Mouse (Mus musculus) heart, embryonic 12.5 days (tissue): ENCODE measurements at regions not wholly inside any gene's neighbourhood (a gene's known extent, or its start where the extent isn't known, plus 50 kb on each side); places are given as distances from the start of the nearest gene placed in this dataset.

Experiments
- ATAC-seq: fragments of 200-750 bp; cut with Nextera tagmentation; 2 replicates; pipeline ENCODE4 v1.8.0; 2017; ENCODE audit warnings: moderate TSS enrichment, moderate library complexity; ENCODE audit not compliant: insufficient number of reproducible peaks, low FRiP score
- H3K27ac ChIP-seq: fragments of 300-500 bp; sonication (generic); 2 replicates; pipeline ENCODE4 v1.5.1; 2016; ENCODE audit warnings: mild to moderate bottlenecking, moderate library complexity; ENCODE audit not compliant: poor library complexity, severe bottlenecking
- H3K27me3 ChIP-seq: fragments of 300-500 bp; sonication (generic); replicated peaks from 2 replicates; pipeline ENCODE4 v1.6.1; 2016; ENCODE audit warnings: mild to moderate bottlenecking, moderate library complexity
- H3K36me3 ChIP-seq: fragments of 300-500 bp; sonication (generic); 2 replicates; pipeline ENCODE4 v1.6.1; 2016; ENCODE audit warnings: mild to moderate bottlenecking, moderate library complexity
- H3K4me1 ChIP-seq: fragments of 300-500 bp; sonication (generic); replicated peaks from 2 replicates; pipeline ENCODE4 v1.6.1; 2016; ENCODE audit warnings: mild to moderate bottlenecking
- H3K4me2 ChIP-seq: fragments of 300-500 bp; sonication (generic); 2 replicates; pipeline ENCODE4 v1.6.1; 2016; ENCODE audit warnings: mild to moderate bottlenecking, moderate library complexity
- H3K4me3 ChIP-seq: fragments of 300-500 bp; sonication (generic); 2 replicates; pipeline ENCODE4 v1.5.1; 2016; ENCODE audit warnings: mild to moderate bottlenecking
- H3K9ac ChIP-seq: fragments of 300-500 bp; sonication (generic); 2 replicates; pipeline ENCODE4 v1.6.1; 2016; ENCODE audit warnings: mild to moderate bottlenecking, moderate library complexity
- H3K9me3 ChIP-seq: fragments of 300-500 bp; sonication (generic); replicated peaks from 2 replicates; pipeline ENCODE4 v1.6.1; 2016; ENCODE audit warnings: mild to moderate bottlenecking, moderate library complexity
- WGBS: fragments of 180-500 bp; shearing (Covaris S2); methylation state at CpG from one replicate; pipeline ENCODE4 v1.1.7; 2016; 5-methylcytosine and 5-hydroxymethylcytosine counted together

DNA sequence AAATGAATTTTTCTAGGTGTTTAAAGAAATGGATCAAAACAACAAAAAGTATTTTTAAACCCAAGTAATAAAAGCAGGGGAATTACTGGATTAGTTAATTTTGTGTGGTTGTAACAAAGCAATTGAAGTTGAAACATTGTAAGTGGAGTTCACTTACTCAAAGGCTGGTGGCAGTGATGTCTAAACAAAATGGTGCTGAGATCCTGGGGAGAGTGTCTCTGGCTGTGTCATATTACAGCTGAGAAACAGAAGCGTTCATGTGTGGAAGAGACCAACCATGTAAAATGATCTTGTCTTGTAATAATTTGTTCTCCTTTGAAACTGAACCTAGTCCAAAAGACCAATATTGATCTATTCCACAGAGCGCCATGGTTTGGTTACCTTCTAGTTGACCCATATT is 525.2 kb upstream of the Fbxo33 start:
- Histone ChIP-seq H3K4me1 (no peaks in the 10 kb centered on the region), H3K4me2 (no peak overlapping the region), H3K9ac (no peak overlapping the region), H3K4me3 (no peak overlapping the region), H3K27me3 (no peaks in the 10 kb centered on the region), H3K27ac (no peak overlapping the region), H3K36me3 (no peaks in the 10 kb centered on the region), H3K9me3 (no peaks in the 10 kb centered on the region)
- no peak for ATAC-seq
- 90% methylated on average over 2 of the region's 2 CpGs for WGBS

DNA sequence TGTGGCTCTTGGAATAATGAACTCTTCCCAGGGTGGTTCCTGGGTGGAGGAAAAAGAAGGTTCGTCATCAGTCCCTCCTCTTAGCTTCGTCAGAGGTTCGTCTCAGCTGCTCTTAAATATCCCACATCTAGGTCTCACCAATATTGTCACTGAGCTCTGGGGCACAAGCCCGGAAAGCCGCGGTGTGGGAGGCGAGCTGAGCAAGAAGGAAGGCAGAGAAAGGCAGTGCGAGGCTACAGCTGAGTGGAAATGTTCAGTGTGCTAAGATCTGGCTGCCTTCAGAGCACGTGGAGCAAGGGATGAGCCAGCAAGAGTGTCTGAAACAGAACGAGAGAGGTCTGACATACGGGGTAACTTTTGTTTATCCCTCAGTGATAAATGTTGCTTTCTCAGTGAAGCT is 523.7 kb upstream of the Fbxo33 start:
- H3K9me3 ChIP-seq: no peaks in the 10 kb centered on the region
- no peak overlapping the region for H3K27ac ChIP-seq
- H3K4me1 ChIP-seq: no peaks in the 10 kb centered on the region
- WGBS: 77% methylated on average over 11 of the region's 11 CpGs
- no peak overlapping the region for H3K4me3 ChIP-seq
- no peak for ATAC-seq
- H3K36me3 ChIP-seq: no peaks in the 10 kb centered on the region
- H3K9ac ChIP-seq: no peak overlapping the region
- H3K4me2 ChIP-seq: no peak overlapping the region
- no peaks in the 10 kb centered on the region for H3K27me3 ChIP-seq

DNA sequence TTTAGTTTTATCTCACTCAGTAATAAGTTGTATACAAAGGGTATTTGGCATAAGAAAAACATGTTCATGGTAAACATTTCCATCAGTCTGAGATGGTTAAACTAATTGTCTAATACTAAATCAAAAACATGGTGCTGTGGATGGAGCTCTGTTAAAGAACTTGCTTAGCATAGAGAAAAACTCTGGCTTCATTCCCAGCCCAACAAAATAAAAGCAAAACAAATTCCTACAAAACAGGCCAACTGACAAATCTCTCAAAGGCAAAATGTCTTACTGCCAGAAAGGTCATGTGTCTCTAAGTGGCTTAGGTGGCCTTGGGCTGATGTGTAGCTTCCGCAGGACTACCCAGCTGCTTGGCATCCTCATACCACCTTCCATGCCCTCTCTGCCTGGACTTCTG is 505.4 kb upstream of the Fbxo33 start:
- Histone ChIP-seq H3K27ac (no peak overlapping the region), H3K4me1 (no peaks in the 10 kb centered on the region), H3K9me3 (no peaks in the 10 kb centered on the region), H3K27me3 (no peaks in the 10 kb centered on the region), H3K9ac (no peak overlapping the region), H3K36me3 (no peaks in the 10 kb centered on the region), H3K4me2 (no peak overlapping the region), H3K4me3 (no peak overlapping the region)
- 91% methylated on average over 1 of the region's 1 CpGs for WGBS
- no peak for ATAC-seq

DNA sequence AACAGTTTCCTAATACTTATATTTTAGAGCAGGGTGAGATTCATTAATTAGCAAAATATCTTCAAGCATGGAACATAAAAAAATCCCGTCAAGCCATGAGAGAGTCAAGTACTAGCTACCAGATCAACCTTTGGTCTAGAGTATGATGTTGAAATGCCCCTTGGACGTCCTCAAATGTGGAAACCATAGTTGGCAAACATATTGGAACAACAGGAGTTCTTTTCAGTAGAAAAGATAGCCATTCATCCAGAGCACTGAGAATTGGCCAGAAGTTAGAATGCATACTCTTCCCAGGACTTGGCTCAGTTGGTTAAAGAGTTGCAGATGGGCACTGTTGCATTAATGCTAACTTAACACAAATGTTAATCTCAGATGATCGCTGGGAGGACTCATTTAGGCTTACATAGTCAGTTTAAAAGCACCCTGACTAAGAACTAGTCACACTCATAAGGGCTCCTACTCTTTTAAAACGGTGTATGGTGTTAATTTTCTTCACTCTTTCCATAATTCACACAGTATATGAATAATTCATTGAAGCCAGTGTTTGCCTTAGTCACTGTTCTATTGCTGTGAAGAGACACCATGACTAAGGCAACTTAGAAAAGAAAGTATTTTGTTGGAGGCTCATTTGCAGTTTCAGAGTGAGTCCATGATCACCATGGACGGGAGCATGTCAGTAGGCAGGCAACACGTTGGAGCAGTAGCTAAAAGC is 503.1 kb upstream of the Fbxo33 start:
- Histone ChIP-seq H3K4me2 (no peak overlapping the region), H3K4me1 (no peaks in the 10 kb centered on the region), H3K36me3 (no peaks in the 10 kb centered on the region), H3K27ac (no peak overlapping the region), H3K4me3 (no peak overlapping the region), H3K9me3 (no peaks in the 10 kb centered on the region), H3K27me3 (no peaks in the 10 kb centered on the region), H3K9ac (no peak overlapping the region)
- WGBS: 71% methylated on average over 6 of the region's 6 CpGs
- ATAC-seq: no peak

DNA sequence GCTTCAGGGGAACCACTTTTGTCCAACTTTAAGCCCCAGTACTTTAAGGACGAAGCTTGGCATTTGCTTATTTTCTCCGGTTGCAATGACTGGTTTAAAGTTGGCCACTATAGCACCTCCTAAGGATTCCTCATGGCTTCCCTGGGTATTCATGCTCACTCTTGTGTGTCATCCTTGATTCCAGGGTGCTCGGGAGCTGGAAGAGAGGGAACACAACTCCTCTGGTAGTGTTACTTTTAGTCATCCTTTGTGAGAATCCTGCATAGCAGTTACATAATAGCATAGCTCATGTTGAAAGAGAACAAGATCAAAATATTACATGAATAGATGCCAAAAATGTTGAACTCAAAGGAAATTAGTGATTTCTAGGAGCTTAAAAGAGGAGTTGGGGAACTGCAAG is 493.7 kb upstream of the Fbxo33 start:
- H3K4me3 ChIP-seq: no peak overlapping the region
- ATAC-seq: no peak
- no peaks in the 10 kb centered on the region for H3K9me3 ChIP-seq
- no peak overlapping the region for H3K27ac ChIP-seq
- no peak overlapping the region for H3K9ac ChIP-seq
- H3K36me3 ChIP-seq: no peaks in the 10 kb centered on the region
- 76% methylated on average over 3 of the region's 3 CpGs for whole genome bisulfite sequencing
- no peak overlapping the region for H3K4me2 ChIP-seq
- H3K4me1 ChIP-seq: no peaks in the 10 kb centered on the region
- no peaks in the 10 kb centered on the region for H3K27me3 ChIP-seq

DNA sequence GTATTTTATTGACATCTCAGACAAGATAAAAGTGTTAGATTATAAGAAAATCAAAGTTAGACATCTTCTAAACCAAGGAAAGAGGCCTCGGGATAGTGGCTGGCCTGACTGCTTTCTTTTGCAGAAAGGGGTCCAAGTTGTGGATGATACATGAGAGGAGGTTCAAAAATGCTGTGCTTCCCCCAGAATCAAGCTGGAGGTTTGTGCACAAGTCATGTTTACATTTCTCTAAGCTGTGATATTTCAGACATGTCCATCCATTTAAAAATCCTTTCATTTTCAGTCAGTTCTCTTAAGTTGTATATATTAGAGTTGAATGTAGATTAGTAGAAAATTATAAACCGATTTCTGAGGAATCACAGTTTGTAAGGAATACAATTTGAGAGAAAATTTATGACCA is 463.7 kb upstream of the Fbxo33 start:
- WGBS: 73% methylated on average over 2 of the region's 2 CpGs
- no peaks in the 10 kb centered on the region for H3K4me1 ChIP-seq

DNA sequence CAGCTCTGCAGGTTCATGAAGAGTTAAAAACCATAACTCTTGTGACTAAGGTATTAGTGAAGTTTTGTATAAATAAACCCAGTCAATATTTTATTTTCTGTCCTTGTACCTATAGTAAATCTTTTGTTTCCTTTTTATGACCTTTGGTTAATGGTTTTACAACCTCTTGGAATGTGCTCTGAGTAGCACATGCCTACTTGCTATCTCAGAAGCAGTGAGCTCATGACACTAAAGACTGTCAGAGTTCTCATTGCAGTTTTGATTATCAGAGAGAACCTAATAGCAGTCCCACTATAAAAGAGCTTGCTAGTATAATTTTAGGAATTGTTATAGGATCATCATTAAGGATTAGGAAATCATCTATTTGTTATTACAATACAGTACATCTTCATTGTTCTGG is 443.6 kb upstream of the Fbxo33 start:
- H3K4me2 ChIP-seq: no peak overlapping the region
- H3K9ac ChIP-seq: no peak overlapping the region
- H3K27ac ChIP-seq: no peak overlapping the region
- H3K36me3 ChIP-seq: no peaks in the 10 kb centered on the region
- H3K9me3 ChIP-seq: no peaks in the 10 kb centered on the region
- no peak for ATAC-seq
- no peaks in the 10 kb centered on the region for H3K27me3 ChIP-seq
- H3K4me3 ChIP-seq: no peak overlapping the region
- no peaks in the 10 kb centered on the region for H3K4me1 ChIP-seq

More for the DNA sequence above, 463.7 kb upstream of the Fbxo33 start:
- no peak overlapping the region for H3K4me2 ChIP-seq
- no peak overlapping the region for H3K9ac ChIP-seq
- ATAC-seq: no peak
- no peaks in the 10 kb centered on the region for H3K36me3 ChIP-seq
- H3K27me3 ChIP-seq: no peaks in the 10 kb centered on the region
- H3K27ac ChIP-seq: no peak overlapping the region
- no peaks in the 10 kb centered on the region for H3K9me3 ChIP-seq
- no peak overlapping the region for H3K4me3 ChIP-seq

DNA sequence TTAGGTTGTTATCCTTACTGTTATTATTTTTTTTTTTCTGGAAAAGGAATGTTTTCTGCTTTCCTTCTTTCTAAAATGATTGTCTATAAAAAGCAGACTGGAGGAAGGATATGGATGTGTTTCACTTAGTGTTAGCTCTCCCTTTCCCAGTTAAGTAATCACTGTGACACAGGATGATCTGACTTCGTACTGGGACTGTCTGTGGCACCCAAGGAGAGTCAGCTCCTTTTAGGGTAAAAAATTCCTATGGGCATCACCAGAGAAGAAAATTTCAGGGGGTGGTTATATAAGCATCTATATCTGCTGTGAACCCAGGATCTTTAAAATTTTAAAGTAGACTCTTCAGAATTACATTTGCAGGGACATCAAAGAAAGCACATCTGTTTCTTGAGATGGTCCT is 411.2 kb upstream of the Fbxo33 start:
- H3K4me3 ChIP-seq: no peak overlapping the region
- H3K36me3 ChIP-seq: no peaks in the 10 kb centered on the region
- no peaks in the 10 kb centered on the region for H3K4me1 ChIP-seq
- no peak overlapping the region for H3K27ac ChIP-seq
- H3K27me3 ChIP-seq: no peaks in the 10 kb centered on the region
- ATAC-seq: no peak
- no peak overlapping the region for H3K9ac ChIP-seq
- H3K9me3 ChIP-seq: no peaks in the 10 kb centered on the region; the same call in none of the 2 replicates
- WGBS: 67% methylated on average over 1 of the region's 1 CpGs
- H3K4me2 ChIP-seq: no peak overlapping the region

DNA sequence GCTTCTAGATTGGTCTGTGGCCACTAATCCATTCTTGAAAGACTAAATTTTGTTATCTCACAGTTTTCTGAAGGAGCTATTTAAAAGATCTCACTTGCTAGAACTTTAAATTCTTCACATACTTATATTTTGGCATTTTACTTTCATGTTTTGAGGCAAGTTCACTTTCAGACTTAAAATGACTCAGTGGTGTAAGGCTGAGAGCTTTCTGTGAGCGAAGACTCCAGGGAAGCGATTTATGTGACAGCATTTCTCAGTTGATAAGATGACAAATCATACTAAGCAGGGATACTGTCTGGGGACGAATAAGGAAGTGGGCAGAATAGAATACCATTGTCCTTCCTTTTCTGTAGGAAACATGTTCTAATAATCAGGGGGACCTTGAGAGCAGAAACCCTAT is 403.6 kb upstream of the Fbxo33 start:
- WGBS: 69% methylated on average over 3 of the region's 3 CpGs
- Histone ChIP-seq H3K36me3 (no peaks in the 10 kb centered on the region), H3K4me3 (no peak overlapping the region), H3K4me1 (no peaks in the 10 kb centered on the region), H3K4me2 (no peak overlapping the region), H3K27me3 (no peaks in the 10 kb centered on the region), H3K9ac (no peak overlapping the region), H3K9me3 (no peaks in the 10 kb centered on the region; the same call in 1 of the 2 replicates), H3K27ac (no peak overlapping the region)
- ATAC-seq: no peak

DNA sequence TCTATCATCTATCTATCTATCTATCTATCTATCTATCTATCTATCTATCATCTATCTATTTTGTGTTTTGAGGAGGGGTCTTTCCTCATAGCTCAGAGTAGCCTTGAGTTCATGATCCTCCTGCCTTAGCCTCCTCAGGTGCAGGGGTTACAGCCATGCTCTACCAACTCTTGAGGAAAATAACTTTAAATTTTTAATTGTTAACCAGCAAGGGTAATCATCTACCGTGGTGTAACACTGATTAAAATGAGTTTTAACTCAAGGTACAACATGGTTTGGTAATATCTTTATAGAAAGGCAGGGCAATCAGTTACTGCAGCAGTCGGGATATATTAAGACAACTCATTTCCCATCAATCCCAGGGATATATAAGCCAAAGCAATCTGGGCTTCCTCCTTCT is 401.6 kb upstream of the Fbxo33 start:
- H3K36me3 ChIP-seq: no peaks in the 10 kb centered on the region
- no peak overlapping the region for H3K4me2 ChIP-seq
- H3K9ac ChIP-seq: no peak overlapping the region
- no peaks in the 10 kb centered on the region for H3K27me3 ChIP-seq
- no peak for ATAC-seq
- no peaks in the 10 kb centered on the region for H3K9me3 ChIP-seq
- no peaks in the 10 kb centered on the region for H3K4me1 ChIP-seq
- WGBS: 64% methylated on average over 2 of the region's 2 CpGs
- H3K27ac ChIP-seq: no peak overlapping the region
- H3K4me3 ChIP-seq: no peak overlapping the region

DNA sequence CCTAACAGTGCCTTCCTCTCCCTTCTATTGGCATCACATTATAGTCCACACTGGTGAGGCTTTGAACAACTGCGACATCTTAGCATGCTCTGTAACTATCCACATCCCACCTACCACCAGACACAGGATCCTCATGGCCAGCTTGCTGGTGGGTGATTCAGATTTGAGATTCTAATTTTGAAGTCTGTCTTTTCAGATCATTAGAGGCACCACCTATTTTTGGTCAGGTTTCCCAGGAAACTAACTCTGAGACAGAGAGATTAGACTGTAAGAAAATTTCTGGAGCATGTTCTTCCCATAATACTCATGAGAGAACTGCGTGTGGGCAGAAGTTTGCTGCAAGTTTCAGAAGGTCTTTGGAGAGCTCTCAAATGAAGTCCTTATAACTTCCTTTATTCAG is 400.8 kb upstream of the Fbxo33 start:
- Histone ChIP-seq H3K27ac (no peak overlapping the region), H3K4me3 (no peak overlapping the region), H3K4me2 (no peak overlapping the region), H3K9ac (no peak overlapping the region), H3K36me3 (no peaks in the 10 kb centered on the region), H3K4me1 (no peaks in the 10 kb centered on the region), H3K9me3 (no peaks in the 10 kb centered on the region), H3K27me3 (no peaks in the 10 kb centered on the region)
- 77% methylated on average over 2 of the region's 2 CpGs for WGBS
- no peak for ATAC-seq

DNA sequence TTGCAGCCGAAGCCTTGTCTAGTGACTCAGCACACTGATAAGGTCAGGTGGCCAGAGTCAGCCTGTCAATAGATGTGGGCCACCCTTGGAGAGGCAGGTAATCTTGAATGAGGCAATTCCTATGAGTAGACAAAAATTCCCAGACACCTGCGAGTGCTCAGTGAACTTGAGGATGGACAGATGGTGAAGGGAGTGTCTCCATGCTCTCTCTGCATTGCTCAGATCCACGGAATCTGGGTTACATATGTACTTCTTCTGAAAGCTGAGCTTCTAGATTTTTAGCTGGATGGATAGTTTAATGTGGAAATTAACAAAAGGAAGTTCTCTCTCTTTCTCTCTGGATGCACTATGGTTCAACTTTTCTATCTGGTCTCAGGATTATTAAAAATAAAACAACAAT is 396.6 kb upstream of the Fbxo33 start:
- Histone ChIP-seq H3K4me2 (no peak overlapping the region), H3K9me3 (no peaks in the 10 kb centered on the region), H3K36me3 (no peaks in the 10 kb centered on the region), H3K4me1 (no peaks in the 10 kb centered on the region), H3K27ac (no peak overlapping the region), H3K27me3 (no peaks in the 10 kb centered on the region), H3K4me3 (no peak overlapping the region), H3K9ac (no peak overlapping the region)
- ATAC-seq: no peak
- 65% methylated on average over 3 of the region's 3 CpGs for WGBS
